ENCODE assay signal across 8 mouse cellular contexts in genomic region chr2:152081641-152082448, GRCm38 (mm10). TPM values are rescaled to one million over a fixed set of nuclear protein-coding genes. Genes with fewer than 3 reads are reported as not detected.
DNase-seq lines count a peak whose midpoint lies in the region; ATAC-seq lines count a peak whose summit lies in the region.

No protein-coding gene starts in this region.

- peak overlapping the region; percentile 98 for H3K27ac ChIP-seq in hindbrain, embryonic 12.5 days

- H3K9me3 ChIP-seq in hindbrain, embryonic 12.5 days (replicated peaks), result no peaks in the 10 kb centered on the region

- H3K9ac ChIP-seq in hindbrain, embryonic 12.5 days, result peak overlapping the region; percentile 97

- WGBS in hindbrain, embryonic 12.5 days, result under 1% methylated on average over 79 of the region's 81 CpGs

- H3K27me3 ChIP-seq in hindbrain, embryonic 12.5 days, result peaks cover 17% of the 10 kb centered on the region

- peak overlapping the region; percentile 72 for H3K4me2 ChIP-seq in hindbrain, embryonic 12.5 days (replicated peaks)

- H3K4me1 ChIP-seq in hindbrain, embryonic 12.5 days, result peaks cover 50% of the 10 kb centered on the region

- peak overlapping the region; percentile 81 for H3K4me3 ChIP-seq in hindbrain, embryonic 12.5 days

- intact Hi-C loops in left cerebral cortex, postnatal 14 days (cut with DNase I), result loop anchor here (5.0 kb wide), 1 partner anchor 50 kb away; no protein-coding TSS in a partner anchor

- peak; percentile 85 for ATAC-seq in hindbrain, embryonic 12.5 days (ENCODE audit: low FRiP score)
- ATAC-seq in megakaryocyte progenitor cell, adult 5-6 weeks (replicated peaks; ENCODE audit: poor library complexity), result peak; percentile 81

- DNase-seq in R1 (ENCODE audit: low read depth, low spot score), result peak; percentile 46
- peak; percentile 53 for DNase-seq in cerebellum, adult 8-10 months
- DNase-seq in frontal cortex, postnatal 36 days (ENCODE audit: low spot score in 2 of 2), result peak; percentile 67 to 68
- peak; percentile 63 to 69 for DNase-seq in left cerebral cortex, postnatal 14 days (ENCODE audit: low spot score in 2 of 2)
- peak; percentile 74 for DNase-seq in right cerebral cortex, postnatal 4 days
- peak; percentile 66 to 78 for DNase-seq in urinary bladder, postnatal 36 days (ENCODE audit: low spot score in 2 of 2)

- no peaks in the 10 kb centered on the region for H3K36me3 ChIP-seq in hindbrain, embryonic 12.5 days

RNA-seq across cellular contexts. Expression of gene Scrt2, which starts 0.5 kb away (rescaled TPM):
- polyA plus RNA-seq in hindbrain, embryonic 12.5 days (2016; fragmentation: Nextera tagmentation; extraction: Ambion mirVana), result 26.8 and 28.3 TPM in 2 replicates
- 1 to 10 TPM; 9.0 to 9.1 TPM for total RNA-seq in left cerebral cortex, postnatal 14 days (2021)
- not detected in 2 replicates for total RNA-seq in megakaryocyte progenitor cell, adult 5-6 weeks (2015)
- not detected in 2 replicates for total RNA-seq in megakaryocyte progenitor cell, adult 5-6 weeks (2017)

RNA-seq across cellular contexts. Expression of gene Srxn1, which starts 23.5 kb away (rescaled TPM):
- polyA plus RNA-seq in hindbrain, embryonic 12.5 days (2016; fragmentation: Nextera tagmentation; extraction: Ambion mirVana), result 13.8 and 15.3 TPM in 2 replicates
- total RNA-seq in left cerebral cortex, postnatal 14 days (2021), result 10 to 100 TPM; 58.4 to 62.4 TPM
- 1.2 and 1.3 TPM in 2 replicates for total RNA-seq in megakaryocyte progenitor cell, adult 5-6 weeks (2015)
- total RNA-seq in megakaryocyte progenitor cell, adult 5-6 weeks (2017), result 2.2 and 12.2 TPM in 2 replicates

Comparison
In these comparisons a context has a peak if more than half of its experiments do, and no peak if none do; other contexts are left out.
1. Peak in every context shown above with its lines: DNase-seq, ATAC-seq, H3K4me3 ChIP-seq and H3K27ac ChIP-seq.
2. RNA of gene Scrt2, which starts 0.5 kb away (total RNA-seq): 9.0 to 9.1 TPM in left cerebral cortex, postnatal 14 days; not detected in megakaryocyte progenitor cell, adult 5-6 weeks; every median in the first group is over 4 times any median in the second.
3. RNA of gene Srxn1, which starts 23.5 kb away (total RNA-seq): 58.4 to 62.4 TPM in left cerebral cortex, postnatal 14 days; 1.2 to 12.2 TPM in megakaryocyte progenitor cell, adult 5-6 weeks; every median in the first group is over 4 times any median in the second.